Comparison of ENCODE assay signal across 10 mouse cellular contexts in genomic region chr11:98949958-98950460, GRCm38 (mm10). TPM values are rescaled to one million over a fixed set of nuclear protein-coding genes. Genes with fewer than 3 reads are reported as not detected.
DNase-seq lines count a peak whose midpoint lies in the region; TF ChIP-seq lines count a peak whose summit lies in the region.
"Had no signal": no experiment of that assay in that cellular context is flagged by ENCODE, and none has a peak within 500 bp of the region (broad histone marks: within the 10 kb centered on the region; RNA-seq: fewer than 3 reads in every experiment).

No protein-coding gene starts in this region.

- DNase-seq in adrenal gland, adult 2 months = peak; percentile 72
- DNase-seq in adrenal gland, adult 18-20 months (ENCODE audit: low spot score in 2 of 2) = no peak
- peak; percentile 75 for DNase-seq in liver, adult 2 months (ENCODE audit: extremely low read depth, low read depth, low spot score)
- DNase-seq in liver = no peak
- no peak for DNase-seq in embryonic facial prominence, embryonic 10.5 days (ENCODE audit: low spot score)
- DNase-seq in kidney, postnatal 36 days = peak; percentile 80 to 89
- no peak for DNase-seq in thymus, postnatal 10 days (ENCODE audit: low spot score in 2 of 2)
- DNase-seq in layer of hippocampus, adult 11-12 months (ENCODE audit: low spot score) = no peak

- 45% methylated on average over 7 of the region's 7 CpGs for WGBS in liver, adult 2 months
- WGBS in embryonic facial prominence, embryonic 10.5 days = 89% methylated on average over 7 of the region's 7 CpGs

- TF ChIP-seq CTCF in liver, adult 2 months (IDR thresholded peaks at IDR 0.05; ENCODE audit: low read depth, low read length) = no peak

- H3K36me3 ChIP-seq in liver, adult 2 months (ENCODE audit: control insufficient read depth, insufficient read depth, low read length) = no peaks in the 10 kb centered on the region
- peaks cover 58% of the 10 kb centered on the region for H3K36me3 ChIP-seq in embryonic facial prominence, embryonic 10.5 days (replicated peaks)

- no peaks in the 10 kb centered on the region for H3K9me3 ChIP-seq in embryonic facial prominence, embryonic 10.5 days
- H3K9me3 ChIP-seq: embryonic facial prominence, embryonic 12.5 days had no signal

- 0 out of 2 replicates have a peak overlapping the region, but pooled peaks have one; percentile 22 for H3K27ac ChIP-seq in liver, adult 2 months (replicated peaks; ENCODE audit: insufficient read depth, low read depth, low read length)
- peak overlapping the region; percentile 54; the same call in 1 of the 2 replicates for H3K27ac ChIP-seq in embryonic facial prominence, embryonic 10.5 days (replicated peaks)
- H3K27ac ChIP-seq: embryonic facial prominence, embryonic 12.5 days had no signal

- peak overlapping the region; percentile 15; the same call in 1 of the 2 replicates for H3K9ac ChIP-seq in liver, adult 2 months (ENCODE audit: low read depth, low read length)
- H3K9ac ChIP-seq: embryonic facial prominence, embryonic 12.5 days had no signal

- H3K79me2 ChIP-seq in liver, adult 2 months (ENCODE audit: control insufficient read depth, insufficient read depth, low read length) = peaks cover 19% of the 10 kb centered on the region; the same call in 1 of the 2 replicates

- peaks cover 63% of the 10 kb centered on the region for H3K4me1 ChIP-seq in liver, adult 2 months (ENCODE audit: control insufficient read depth, insufficient read depth, low read length)
- peaks cover 86% of the 10 kb centered on the region for H3K4me1 ChIP-seq in embryonic facial prominence, embryonic 10.5 days

- no peak for TF ChIP-seq POLR2A in liver, adult 2 months (IDR thresholded peaks at IDR 0.05; ENCODE audit: extremely low read depth, insufficient read depth, low read length)

- H3K4me3 ChIP-seq in liver, adult 2 months (ENCODE audit: insufficient read depth, low read depth, low read length) = no peak overlapping the region
- H3K4me3 ChIP-seq in embryonic facial prominence, embryonic 10.5 days = no peak overlapping the region
- H3K4me3 ChIP-seq: embryonic facial prominence, embryonic 12.5 days; myocyte had no signal

- no peaks in the 10 kb centered on the region for H3K27me3 ChIP-seq in liver, adult 2 months (ENCODE audit: control insufficient read depth, insufficient read depth, low read length)
- no peaks in the 10 kb centered on the region for H3K27me3 ChIP-seq in embryonic facial prominence, embryonic 10.5 days (replicated peaks; ENCODE audit: low read depth, poor library complexity, severe bottlenecking)
- H3K27me3 ChIP-seq: embryonic facial prominence, embryonic 12.5 days had no signal

RNA-seq across cellular contexts. Expression of gene Rara, which starts 22.4 kb away (rescaled TPM):
- 10 to 100 TPM; 17.0 to 30.8 TPM for total RNA-seq in adrenal gland, adult 2 months (2021)
- 43.7 and 44.9 TPM in 2 replicates for polyA plus RNA-seq in adrenal gland, adult 2 months (2012; rRNA removed)
- 10 to 100 TPM; 16.2 to 16.7 TPM for total RNA-seq in adrenal gland, adult 18-20 months (2021)
- total RNA-seq in liver, adult 2 months (2014; rRNA removed) = 3.7 and 4.5 TPM in 2 replicates
- polyA plus RNA-seq in liver, adult 2 months (2012; rRNA removed) = 14.1 and 14.6 TPM in 2 replicates
- 34.0 and 35.6 TPM in 2 replicates for polyA plus RNA-seq in embryonic facial prominence, embryonic 10.5 days (2016; fragmentation: Nextera tagmentation; extraction: Ambion mirVana)

RNA-seq across cellular contexts. Expression of gene Gjd3, which starts 32.8 kb away (rescaled TPM):
- not detected for total RNA-seq in adrenal gland, adult 2 months (2021)
- polyA plus RNA-seq in adrenal gland, adult 2 months (2012; rRNA removed) = 1.1 and 1.2 TPM in 2 replicates
- total RNA-seq in adrenal gland, adult 18-20 months (2021) = not detected
- not detected in 2 replicates for total RNA-seq in liver, adult 2 months (2014; rRNA removed)
- 0.11 TPM in 1 of 2 replicates, not detected in the other for polyA plus RNA-seq in liver, adult 2 months (2012; rRNA removed)
- 0.25 TPM in 1 of 2 replicates, not detected in the other for polyA plus RNA-seq in embryonic facial prominence, embryonic 10.5 days (2016; fragmentation: Nextera tagmentation; extraction: Ambion mirVana)

RNA-seq across cellular contexts. Expression of gene Cdc6, which starts 42.4 kb away (rescaled TPM):
- under 1 TPM; 0.48 to 0.86 TPM for total RNA-seq in adrenal gland, adult 2 months (2021)
- 0.07 and 0.08 TPM in 2 replicates for polyA plus RNA-seq in adrenal gland, adult 2 months (2012; rRNA removed)
- under 1 TPM; 0.32 to 0.43 TPM for total RNA-seq in adrenal gland, adult 18-20 months (2021)
- total RNA-seq in liver, adult 2 months (2014; rRNA removed) = 0.09 and 0.20 TPM in 2 replicates
- 0.07 TPM in 1 of 2 replicates, not detected in the other for polyA plus RNA-seq in liver, adult 2 months (2012; rRNA removed)
- 65.1 and 69.1 TPM in 2 replicates for polyA plus RNA-seq in embryonic facial prominence, embryonic 10.5 days (2016; fragmentation: Nextera tagmentation; extraction: Ambion mirVana)

Comparison
In these comparisons a context has a peak if more than half of its experiments do, and no peak if none do; other contexts are left out.
1. DNase-seq: peak in adrenal gland, adult 2 months (single experiment), liver, adult 2 months (single experiment) and kidney, postnatal 36 days (2 of 2); none in adrenal gland, adult 18-20 months (0 of 2), liver (single experiment), embryonic facial prominence, embryonic 10.5 days (single experiment), thymus, postnatal 10 days (0 of 2) and layer of hippocampus, adult 11-12 months (single experiment).